Mouse (Mus musculus) CH12.LX (cell line): ENCODE measurements around the gene Tspan32. TPM values are rescaled to one million over a fixed set of nuclear protein-coding genes. Genes with fewer than 3 reads are reported as not detected.

Source experiments
- DNase-seq: peaks from one replicate; pipeline ENCODE4 v3.0.0-alpha.2; 2013; ENCODE audit errors: extremely low read depth
- H3K27ac ChIP-seq: 2 replicates; pipeline ENCODE4 v1.5.1; 2012; ENCODE audit warnings: low read depth, mild to moderate bottlenecking, control low read depth, moderate library complexity; ENCODE audit not compliant: insufficient read depth
- H3K27me3 ChIP-seq: replicated peaks from 2 replicates; pipeline ENCODE3; 2012; ENCODE audit warnings: inconsistent platforms
- H3K36me3 ChIP-seq, 2 experiments: replicated peaks in 1 of 2; 2 replicates each; pipeline versions ENCODE3 to v1.6.1; 2012; ENCODE audit warnings: inconsistent platforms in 1 of 2, low read length in 1 of 2, mild to moderate bottlenecking in 1 of 2, mixed read lengths in 1 of 2, moderate library complexity in 1 of 2; ENCODE audit not compliant: control insufficient read depth in 1 of 2, insufficient read depth in 1 of 2
- H3K4me1 ChIP-seq, 2 experiments: 2 replicates each; pipeline ENCODE4 v1.6.1; 2012; ENCODE audit warnings: inconsistent platforms in 1 of 2, moderate library complexity in 1 of 2; ENCODE audit not compliant: insufficient read depth in 2 of 2, control insufficient read depth in 1 of 2
- H3K4me2 ChIP-seq: 2 replicates; pipeline ENCODE4 v1.6.1; 2012; ENCODE audit warnings: low read depth, mild to moderate bottlenecking, control low read depth; ENCODE audit not compliant: poor library complexity, insufficient read depth, severe bottlenecking
- H3K4me3 ChIP-seq, 3 experiments: fragments of 150-350 bp in 1 of 3; sonication (generic) in 1 of 3; replicated peaks in 1 of 3; 2 replicates each; pipeline versions ENCODE3 to v1.5.1; 2011 to 2012; ENCODE audit warnings: low read depth in 2 of 3, low read length in 2 of 3, mild to moderate bottlenecking in 2 of 3, moderate library complexity in 2 of 3, control low read depth in 1 of 3, improper control_type of control experiment in 1 of 3, inconsistent platforms in 1 of 3, mixed read lengths in 1 of 3; ENCODE audit not compliant: poor library complexity in 1 of 3
- H3K79me2 ChIP-seq: replicated peaks from 2 replicates; pipeline ENCODE4 v1.6.1; 2012; ENCODE audit warnings: mild to moderate bottlenecking, moderate library complexity; ENCODE audit not compliant: control insufficient read depth, poor library complexity, insufficient read depth, severe bottlenecking; ENCODE audit errors: extremely low read depth
- H3K9ac ChIP-seq: 2 replicates; pipeline ENCODE4 v1.6.1; 2012; ENCODE audit warnings: low read depth, mild to moderate bottlenecking, control low read depth, moderate library complexity; ENCODE audit not compliant: insufficient read depth
- H3K9me3 ChIP-seq: replicated peaks from 2 replicates; pipeline ENCODE3; 2012; ENCODE audit warnings: low read length, inconsistent platforms, mixed read lengths
- BHLHE40 ChIP-seq: IDR thresholded peaks from 2 replicates; pipeline ENCODE4 v1.6.1; 2011; ENCODE audit warnings: mild to moderate bottlenecking, low read depth, low read length, improper control_type of control experiment
- CHD1 ChIP-seq: IDR thresholded peaks from 2 replicates; pipeline ENCODE4 v1.6.1; 2012; ENCODE audit warnings: low read depth, low read length, improper control_type of control experiment, inconsistent platforms
- CTCF ChIP-seq, 2 experiments: IDR thresholded peaks in 1 of 2; conservative IDR thresholded peaks in 1 of 2; 2 replicates each; pipeline ENCODE4 v1.5.1; 2011 to 2012; ENCODE audit warnings: low read depth in 2 of 2, low read length in 2 of 2, improper control_type of control experiment in 1 of 2, inconsistent platforms in 1 of 2, mild to moderate bottlenecking in 1 of 2, moderate library complexity in 1 of 2
- E2F4 ChIP-seq: IDR thresholded peaks from 2 replicates; pipeline ENCODE4 v1.6.1; 2011; ENCODE audit warnings: low read depth, low read length, improper control_type of control experiment; ENCODE audit not compliant: insufficient replicate concordance
- EP300 ChIP-seq: IDR thresholded peaks from 2 replicates; pipeline ENCODE4 v1.6.1; 2011; ENCODE audit warnings: low read length, improper control_type of control experiment
- ETS1 ChIP-seq: conservative IDR thresholded peaks from 2 replicates; pipeline ENCODE4 v1.6.1; 2012; ENCODE audit warnings: low read depth, mild to moderate bottlenecking, inconsistent platforms, low read length, improper control_type of control experiment, moderate library complexity
- HCFC1 ChIP-seq: IDR thresholded peaks from 2 replicates; pipeline ENCODE4 v1.6.1; 2012; ENCODE audit warnings: low read depth, mild to moderate bottlenecking, inconsistent platforms, low read length, improper control_type of control experiment
- JUN ChIP-seq: IDR thresholded peaks from 2 replicates; pipeline ENCODE4 v1.6.1; 2011; ENCODE audit warnings: low read depth, mild to moderate bottlenecking, low read length, improper control_type of control experiment, moderate library complexity; ENCODE audit not compliant: insufficient read depth
- JUND ChIP-seq: conservative IDR thresholded peaks from 2 replicates; pipeline ENCODE4 v1.6.1; 2011; ENCODE audit warnings: low read depth, low read length, improper control_type of control experiment
- KAT2A ChIP-seq: IDR thresholded peaks from 2 replicates; pipeline ENCODE4 v1.6.1; 2012; ENCODE audit warnings: low read length, improper control_type of control experiment, inconsistent platforms; ENCODE audit not compliant: insufficient replicate concordance
- MAFK ChIP-seq: IDR thresholded peaks from 2 replicates; pipeline ENCODE4 v1.6.1; 2011; ENCODE audit warnings: low read length, improper control_type of control experiment; ENCODE audit not compliant: insufficient replicate concordance
- MAX ChIP-seq: IDR thresholded peaks from 2 replicates; pipeline ENCODE4 v1.6.1; 2011; ENCODE audit warnings: low read length, improper control_type of control experiment
- MAZ ChIP-seq: IDR thresholded peaks from 2 replicates; pipeline ENCODE4 v1.6.1; 2012; ENCODE audit warnings: low read depth, mild to moderate bottlenecking, inconsistent platforms, low read length, improper control_type of control experiment, moderate library complexity
- MEF2A ChIP-seq: IDR thresholded peaks from 2 replicates; pipeline ENCODE4 v1.6.1; 2014; ENCODE audit warnings: low read depth, mild to moderate bottlenecking, inconsistent platforms, low read length, improper control_type of control experiment, borderline replicate concordance
- MXI1 ChIP-seq: IDR thresholded peaks from 2 replicates; pipeline ENCODE4 v1.6.1; 2011; ENCODE audit warnings: mild to moderate bottlenecking, low read depth, low read length, improper control_type of control experiment
- MYC ChIP-seq: IDR thresholded peaks from 2 replicates; pipeline ENCODE4 v1.6.1; 2011; ENCODE audit warnings: low read depth, mild to moderate bottlenecking, improper control_type of control experiment, low read length
- NRF1 ChIP-seq: IDR thresholded peaks from 2 replicates; pipeline ENCODE4 v1.6.1; 2014; ENCODE audit warnings: low read depth, mild to moderate bottlenecking, inconsistent platforms, low read length, improper control_type of control experiment, moderate library complexity
- PAX5 ChIP-seq: IDR thresholded peaks from 2 replicates; pipeline ENCODE4 v1.6.1; 2012; ENCODE audit warnings: low read length, inconsistent platforms, mixed read lengths
- POLR2A ChIP-seq: IDR thresholded peaks from 2 replicates; pipeline ENCODE4 v1.6.1; 2011; ENCODE audit warnings: low read depth, mild to moderate bottlenecking, improper control_type of control experiment, low read length
- POLR2AphosphoS2 ChIP-seq: IDR thresholded peaks from 2 replicates; pipeline ENCODE4 v1.6.1; 2011; ENCODE audit warnings: low read depth, low read length, improper control_type of control experiment
- RAD21 ChIP-seq: IDR thresholded peaks from 2 replicates; pipeline ENCODE4 v1.6.1; 2011; ENCODE audit warnings: low read depth, mild to moderate bottlenecking, low read length, improper control_type of control experiment, moderate library complexity
- RCOR1 ChIP-seq: conservative IDR thresholded peaks from 2 replicates; pipeline ENCODE4 v1.6.1; 2012; ENCODE audit warnings: low read depth, mild to moderate bottlenecking, inconsistent platforms, low read length, improper control_type of control experiment
- SIN3A ChIP-seq: IDR thresholded peaks from 2 replicates; pipeline ENCODE4 v1.6.1; 2012; ENCODE audit warnings: low read length, improper control_type of control experiment, inconsistent platforms
- SMC3 ChIP-seq: IDR thresholded peaks from 2 replicates; pipeline ENCODE4 v1.6.1; 2011; ENCODE audit warnings: low read depth, low read length, improper control_type of control experiment
- TBP ChIP-seq: conservative IDR thresholded peaks from 2 replicates; pipeline ENCODE4 v1.6.1; 2011; ENCODE audit warnings: low read depth, low read length, improper control_type of control experiment
- UBTF ChIP-seq: IDR thresholded peaks from 2 replicates; pipeline ENCODE4 v1.6.1; 2012; ENCODE audit warnings: low read depth, mild to moderate bottlenecking, inconsistent platforms, low read length, improper control_type of control experiment, moderate library complexity
- USF1 ChIP-seq: IDR thresholded peaks from 2 replicates; pipeline ENCODE4 v1.6.1; 2014; ENCODE audit warnings: low read depth, mild to moderate bottlenecking, inconsistent platforms, low read length, improper control_type of control experiment
- USF2 ChIP-seq: conservative IDR thresholded peaks from 2 replicates; pipeline ENCODE4 v1.6.1; 2011; ENCODE audit warnings: low read depth, low read length, improper control_type of control experiment
- ZC3H11A ChIP-seq: IDR thresholded peaks from 2 replicates; pipeline ENCODE4 v1.6.1; 2012; ENCODE audit warnings: low read depth, mild to moderate bottlenecking, inconsistent platforms, low read length, improper control_type of control experiment
- ZKSCAN1 ChIP-seq: IDR thresholded peaks from 2 replicates; pipeline ENCODE4 v1.6.1; 2012; ENCODE audit warnings: low read depth, inconsistent platforms, low read length, improper control_type of control experiment, borderline replicate concordance
- ZMIZ1 ChIP-seq: IDR thresholded peaks from 2 replicates; pipeline ENCODE4 v1.6.1; 2012; ENCODE audit warnings: low read depth, mild to moderate bottlenecking, inconsistent platforms, low read length, improper control_type of control experiment
- ZNF384 ChIP-seq: IDR thresholded peaks from 2 replicates; pipeline ENCODE4 v1.6.1; 2012; ENCODE audit warnings: low read depth, low read length, improper control_type of control experiment, inconsistent platforms
- dilution Hi-C: fragments of 300-500 bp; cut with MboI; formaldehyde crosslinking; loops from 2 replicates; pipeline ENCODE4 v1.14.3; 2020; ENCODE audit warnings: low sequenced_read_pairs; ENCODE audit not compliant: extremely low pct_unique_long_range_greater_than_20kb, extremely low pct_ligation_motif_present
- in situ Hi-C: fragments of 300-500 bp; cut with MboI; formaldehyde crosslinking; loops from 3 replicates; pipeline ENCODE4 v1.14.3; 2019; ENCODE audit warnings: low sequenced_read_pairs, low pct_ligation_motif_present, low pct_unique_long_range_greater_than_20kb, mixed read lengths
- polyA plus RNA-seq: library from polyadenylated mRNA; unstranded; fragments of >175 nt; gene quantifications from 2 replicates; pipeline ENCODE4 v1.2.1, GENCODE M21; 2012; ENCODE audit warnings: low read depth; ENCODE audit not compliant: insufficient read length
- total RNA-seq, 2 experiments: library from RNA; depleted of rRNA; stranded (reverse); fragments of 300-350 nt in 1 of 2; fragments of >200 nt in 1 of 2; gene quantifications; 2 replicates each; pipeline ENCODE4 v1.2.3; 2012 to 2014

Gene Tspan32
- total and polyA plus RNA-seq, 3 experiments, result 28.2 to 34.5 (median 28.6) TPM

DNA sequence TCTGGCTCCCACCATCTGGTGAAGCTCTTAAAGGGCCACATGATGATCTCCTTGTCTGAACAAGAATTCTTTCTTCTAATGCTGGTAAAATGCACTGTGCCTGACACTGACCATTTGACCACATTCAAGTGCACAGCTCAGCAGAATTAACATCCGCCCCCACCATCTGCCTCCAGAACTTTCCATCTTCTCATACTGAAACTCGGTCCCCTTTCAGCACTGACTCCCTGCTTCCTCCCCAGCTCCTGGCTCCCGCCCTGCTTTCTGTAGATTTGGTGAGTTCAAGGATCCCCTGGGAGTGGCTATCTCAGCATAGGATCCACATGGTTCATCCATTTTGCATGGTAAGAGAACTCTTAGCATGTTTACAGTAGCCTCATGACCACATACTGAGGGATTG, 15.9 kb downstream of the Tspan32 start (continued):
- TF ChIP-seq SIN3A, result no peak
- no peak for TF ChIP-seq POLR2AphosphoS2
- no peak for TF ChIP-seq USF2
- TF ChIP-seq KAT2A, result no peak
- TF ChIP-seq ZKSCAN1, result no peak
- peak; percentile 89 for TF ChIP-seq JUN
- peak; percentile 84 for TF ChIP-seq JUND
- TF ChIP-seq USF1, result no peak
- TF ChIP-seq SMC3, result 0 out of 2 replicates have a peak, but pooled peaks have one; percentile 6
- 0 out of 2 replicates have a peak, but pooled peaks have one; percentile 16 for TF ChIP-seq TBP
- TF ChIP-seq MAZ, result peak; percentile 95
- peak; percentile 86 for TF ChIP-seq ETS1
- TF ChIP-seq ZMIZ1, result no peak
- no peak for TF ChIP-seq PAX5
- no peak for TF ChIP-seq ZC3H11A
- TF ChIP-seq E2F4, result no peak
- TF ChIP-seq MAX, result no peak

- Histone ChIP-seq H3K9ac (peak overlapping the region; percentile 25; the same call in 1 of the 2 replicates), H3K79me2 (no peaks in the 10 kb centered on the region), H3K4me3 (no peak overlapping the region), H3K27me3 (no peaks in the 10 kb centered on the region), H3K36me3 (peaks cover 3 to 38% of the 10 kb centered on the region in 2 experiments), H3K27ac (peak overlapping the region; percentile 92), H3K9me3 (peaks cover 13% of the 10 kb centered on the region), H3K4me1 (peaks cover 30 to 73% of the 10 kb centered on the region in 2 experiments), H3K4me2 (peak overlapping the region; percentile 46; the same call in 1 of the 2 replicates)
- dilution Hi-C loops (no loop called here), in situ Hi-C loops (loop anchor here (25.0 kb wide), 1 partner anchor 559 kb away; the partner anchor contains the start of gene Lsp1)
- peak; percentile 83 for DNase-seq
- TF ChIP-seq RAD21 (no peak), USF2 (no peak), HCFC1 (0 out of 2 replicates have a peak, but pooled peaks have one; percentile 14), POLR2AphosphoS2 (no peak; the same call in 1 of the 2 replicates), KAT2A (no peak), SMC3 (no peak), JUN (0 out of 2 replicates have a peak, but pooled peaks have one; percentile 9), NRF1 (no peak), MAX (peak; percentile 66), MYC (peak; percentile 78), UBTF (no peak), ZNF384 (no peak), RCOR1 (0 out of 2 replicates have a peak, but pooled peaks have one; percentile 42), EP300 (peak; percentile 51; the same call in 1 of the 2 replicates), ETS1 (peak; percentile 53), BHLHE40 (peak; percentile 41), E2F4 (no peak), CTCF (conservative IDR thresholded peaks at IDR 0.05 in 1 of 2, IDR thresholded peaks at IDR 0.05 in 1 of 2; ENCODE audit: low read depth in 2 of 2, low read length in 2 of 2) (no peak), ZMIZ1 (peak; percentile 20; the same call in 1 of the 2 replicates), MAZ (no peak), MAFK (peak; percentile 23; the same call in 1 of the 2 replicates), MEF2A (peak; percentile 60; the same call in 1 of the 2 replicates), CHD1 (no peak), JUND (0 out of 2 replicates have a peak, but pooled peaks have one; percentile 11), MXI1 (peak; percentile 38; the same call in 1 of the 2 replicates), SIN3A (peak; percentile 60; the same call in 1 of the 2 replicates), TBP (peak; percentile 67; the same call in 1 of the 2 replicates), ZC3H11A (no peak), POLR2A (peak; percentile 40; the same call in 1 of the 2 replicates), PAX5 (no peak)
These were observed 16.7 kb downstream of the Tspan32 start for GRCm38 (mm10) chr7:143021356-143022164.
